In the genomic region with DNA sequence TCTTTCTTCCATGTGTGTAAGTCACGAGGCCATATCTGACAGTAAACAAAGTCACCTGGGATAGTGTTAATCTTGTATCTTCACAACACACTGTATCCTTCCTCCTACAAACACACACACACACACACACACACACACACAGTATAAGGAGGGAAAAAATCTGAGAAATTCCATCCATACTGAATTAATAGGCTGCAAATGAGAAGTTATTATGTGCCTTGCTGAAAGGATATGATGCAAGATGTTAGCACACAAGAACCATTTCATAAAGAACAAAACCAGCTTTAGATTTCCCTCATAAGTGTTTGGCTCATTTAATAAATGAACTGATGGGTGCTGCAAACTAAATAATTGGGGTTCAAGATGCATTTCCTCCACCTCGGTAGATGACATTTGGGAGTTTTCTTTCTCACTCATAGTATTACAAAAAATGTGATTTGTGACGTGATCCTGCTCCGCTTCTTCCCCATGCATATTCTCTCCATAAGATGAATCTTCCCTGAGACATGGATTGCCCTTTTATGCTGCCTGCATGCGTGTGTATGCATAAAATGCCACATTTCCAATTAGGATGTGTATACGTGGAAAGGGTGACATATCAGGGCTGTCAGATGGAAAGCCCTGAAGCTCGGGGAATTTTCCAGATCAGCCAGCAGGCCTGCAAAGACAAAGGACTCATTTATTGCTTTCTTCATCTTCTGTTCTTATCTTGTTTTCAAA, we compare ENCODE assay signal across 25 mouse cellular contexts.
"Had no signal": no experiment of that assay in that cellular context is flagged by ENCODE, and none has a peak within 500 bp of the region (broad histone marks: within the 10 kb centered on the region; RNA-seq: fewer than 3 reads in every experiment).

No protein-coding gene starts in this region.

- H3K27me3 ChIP-seq: heart, embryonic 13.5 days; heart, embryonic 15.5 days; hindbrain, embryonic 13.5 days; hindbrain, embryonic 15.5 days; kidney, embryonic 15.5 days; limb, embryonic 13.5 days; limb, embryonic 15.5 days had no signal

- H3K9me3 ChIP-seq: heart, embryonic 13.5 days; heart, embryonic 15.5 days; hindbrain, embryonic 13.5 days; hindbrain, embryonic 15.5 days; kidney, embryonic 15.5 days; limb, embryonic 13.5 days; limb, embryonic 15.5 days had no signal

- H3K4me3 ChIP-seq: gastrocnemius, adult 2 months; heart, embryonic 13.5 days; heart, embryonic 15.5 days; hindbrain, embryonic 13.5 days; hindbrain, embryonic 15.5 days; kidney, embryonic 15.5 days; limb, embryonic 13.5 days; limb, embryonic 15.5 days had no signal

- H3K27ac ChIP-seq: gastrocnemius, adult 2 months; heart, embryonic 13.5 days; heart, embryonic 15.5 days; hindbrain, embryonic 13.5 days; hindbrain, embryonic 15.5 days; hindbrain, postnatal 0 days; kidney, embryonic 15.5 days; kidney, postnatal 0 days; limb, embryonic 13.5 days; limb, embryonic 15.5 days had no signal

- H3K9ac ChIP-seq: heart, embryonic 13.5 days; heart, embryonic 15.5 days; hindbrain, embryonic 13.5 days; hindbrain, embryonic 15.5 days; kidney, embryonic 15.5 days; limb, embryonic 13.5 days; limb, embryonic 15.5 days had no signal

- ATAC-seq: hindbrain, postnatal 0 days; intestine, embryonic 16.5 days had no signal

- H3K4me2 ChIP-seq: heart, embryonic 11.5 days; heart, embryonic 13.5 days; heart, embryonic 15.5 days; hindbrain, embryonic 13.5 days; hindbrain, embryonic 15.5 days; kidney, embryonic 15.5 days; limb, embryonic 13.5 days; limb, embryonic 15.5 days had no signal

- H3K36me3 ChIP-seq: heart, embryonic 13.5 days; heart, embryonic 15.5 days; hindbrain, embryonic 13.5 days; hindbrain, embryonic 15.5 days; kidney, embryonic 15.5 days; limb, embryonic 13.5 days; limb, embryonic 15.5 days had no signal

- H3K4me1 ChIP-seq: heart, embryonic 13.5 days; heart, embryonic 15.5 days; hindbrain, embryonic 13.5 days; hindbrain, embryonic 15.5 days; kidney, embryonic 15.5 days; limb, embryonic 13.5 days; limb, embryonic 15.5 days had no signal

- DNase-seq: gastrocnemius, adult 2 months; gastrocnemius, postnatal 10 days; gastrocnemius, postnatal 25 days; heart, adult 18-20 months; heart, postnatal 14 days; heart, postnatal 36 days; kidney, adult 11 months; kidney, adult 2 months; kidney, adult 9 months; kidney, postnatal 14 days; kidney, postnatal 36 days; layer of hippocampus, adult 9-11 months; layer of hippocampus, postnatal 36 days; left cerebral cortex, postnatal 4 days had no signal
